Mouse (Mus musculus): ENCODE measurements around the gene Smim15.

- TF ChIP-seq CTCF (IDR thresholded peaks at IDR 0.05; ENCODE audit: control insufficient read depth, insufficient read depth, low read length), result no peak
- no peak for TF ChIP-seq POLR2A (IDR thresholded peaks at IDR 0.05; ENCODE audit: borderline replicate concordance, control insufficient read depth, low read depth, low read length)
These were observed 33.7 kb downstream of the Smim15 start for GRCm38 (mm10) chr13:108077901-108078300.

Measured in bone marrow, adult 2 months (tissue).